25 mouse cellular contexts compared by ENCODE assay signal in genomic region chr10:45233351-45233750, GRCm38 (mm10). TPM values are rescaled to one million over a fixed set of nuclear protein-coding genes. Genes with fewer than 3 reads are reported as not detected.
"Had no signal": no experiment of that assay in that cellular context is flagged by ENCODE, and none has a peak within 500 bp of the region (broad histone marks: within the 10 kb centered on the region; RNA-seq: fewer than 3 reads in every experiment).

No protein-coding gene starts in this region.

- H3K4me2 ChIP-seq: limb, embryonic 12.5 days; limb, embryonic 15.5 days; liver, embryonic 11.5 days; lung, embryonic 15.5 days; midbrain, embryonic 13.5 days; neural tube, embryonic 13.5 days; stomach, embryonic 15.5 days had no signal

- ATAC-seq: liver, postnatal 0 days; midbrain, embryonic 13.5 days; midbrain, embryonic 16.5 days had no signal

- H3K27me3 ChIP-seq: limb, embryonic 12.5 days; limb, embryonic 15.5 days; lung, embryonic 15.5 days; midbrain, embryonic 13.5 days; neural tube, embryonic 13.5 days; stomach, embryonic 15.5 days had no signal

- DNase-seq: kidney, postnatal 14 days; kidney, postnatal 4 days; left cerebral cortex, postnatal 4 days; liver, postnatal 0 days; lung, postnatal 10 days; lung, postnatal 36 days; right cerebral cortex, adult 18-20 months; right cerebral cortex, postnatal 14 days; right cerebral cortex, postnatal 4 days; spleen, adult 18-20 months; thymus, postnatal 25 days had no signal

- H3K4me3 ChIP-seq: limb, embryonic 12.5 days; limb, embryonic 15.5 days; lung, embryonic 15.5 days; megakaryocyte, embryonic 14.5 days; midbrain, embryonic 10.5 days; midbrain, embryonic 13.5 days; myocyte; neural tube, embryonic 13.5 days; stomach, embryonic 15.5 days had no signal

- H3K36me3 ChIP-seq: limb, embryonic 12.5 days; limb, embryonic 15.5 days; lung, embryonic 15.5 days; midbrain, embryonic 10.5 days; midbrain, embryonic 13.5 days; neural tube, embryonic 13.5 days; stomach, embryonic 15.5 days had no signal

- H3K9ac ChIP-seq: limb, embryonic 12.5 days; limb, embryonic 15.5 days; liver, embryonic 14.5 days; liver, postnatal 0 days; lung, embryonic 15.5 days; midbrain, embryonic 13.5 days; neural tube, embryonic 13.5 days; stomach, embryonic 15.5 days had no signal

- H3K27ac ChIP-seq: limb, embryonic 12.5 days; limb, embryonic 15.5 days; liver, embryonic 14.5 days; lung, embryonic 15.5 days; midbrain, embryonic 10.5 days; midbrain, embryonic 13.5 days; neural tube, embryonic 13.5 days; stomach, embryonic 15.5 days had no signal

- H3K4me1 ChIP-seq: limb, embryonic 15.5 days had no signal

- H3K9me3 ChIP-seq: limb, embryonic 12.5 days; limb, embryonic 15.5 days; lung, embryonic 15.5 days; megakaryocyte, embryonic 14.5 days; midbrain, embryonic 10.5 days; midbrain, embryonic 13.5 days; neural tube, embryonic 13.5 days; stomach, embryonic 15.5 days had no signal

RNA-seq across cellular contexts. Expression of gene Popdc3, which starts 55.5 kb away (rescaled TPM):
- total RNA-seq: monocyte, adult 5-6 weeks; neutrophil, adult 5-6 weeks had no signal
- polyA plus RNA-seq: liver, postnatal 0 days had no signal
